Mouse (Mus musculus): ENCODE data around the gene Rps8. TPM values are rescaled to one million over a fixed set of nuclear protein-coding genes. Genes with fewer than 3 reads are reported as not detected.

The Rps8 gene
- polyA plus RNA-seq (2012; rRNA removed): 205 and 258 TPM in 2 replicates

DNA sequence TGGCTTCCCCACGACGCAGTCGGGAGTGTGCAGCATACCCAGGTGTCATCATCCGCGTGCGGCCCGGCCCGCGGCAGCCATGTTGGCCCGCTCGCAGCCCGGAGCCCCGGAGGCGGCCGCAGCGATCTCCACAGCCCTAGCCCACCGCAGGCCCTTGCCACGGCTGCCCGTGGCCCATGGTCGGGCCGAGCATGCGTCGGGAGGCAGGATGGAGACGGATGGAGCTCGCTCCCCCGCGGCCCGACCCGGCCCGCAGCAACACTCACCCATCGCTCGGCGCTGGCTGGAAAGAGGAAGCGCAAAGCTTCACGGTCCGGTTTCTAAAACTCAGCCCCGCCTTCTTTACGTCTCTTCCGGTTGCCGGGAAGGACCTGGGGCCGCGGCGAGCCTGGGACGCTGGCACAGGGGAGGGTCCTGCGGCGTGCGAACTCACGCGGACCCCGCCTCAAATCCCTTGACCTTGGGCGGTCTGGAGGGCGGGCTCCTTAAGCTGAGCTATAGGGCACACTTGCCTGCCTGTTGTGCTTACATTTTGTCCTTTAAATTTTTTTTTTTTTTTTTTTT, at the start of gene Rps8:
Gene Rps8, minus strand, starts transcription at position 452 of the 564 bp plus-strand sequence.
- Histone ChIP-seq H3K27ac (ENCODE audit: insufficient read depth, low read depth, low read length) (peak within 1 kb of the TSS; percentile 55), H3K4me1 (ENCODE audit: control insufficient read depth, insufficient read depth, insufficient read length, low read length) (no peaks in the 10 kb centered on the region)

DNA sequence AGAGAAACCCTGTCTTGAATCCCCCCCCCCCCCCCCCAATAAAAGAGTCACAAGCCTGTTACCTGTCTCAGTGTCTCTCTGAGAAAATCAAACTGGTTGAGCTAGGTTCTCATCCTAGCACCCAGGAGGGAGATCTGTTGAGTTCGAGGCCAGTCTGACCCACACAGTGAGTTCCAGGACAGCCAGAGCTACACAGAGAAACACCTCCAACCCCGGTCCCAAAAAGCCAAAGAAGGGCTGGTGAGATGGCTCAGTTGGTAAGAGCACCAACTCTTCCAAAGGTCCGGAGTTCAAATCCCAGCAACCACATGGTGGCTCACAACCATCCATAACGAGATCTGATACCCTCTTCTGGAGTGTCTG, 46.9 kb upstream of the Rps8 start:
- H3K36me3 ChIP-seq (ENCODE audit: control insufficient read depth, insufficient read depth, low read length): no peaks in the 10 kb centered on the region
- TF ChIP-seq POLR2A (IDR thresholded peaks at IDR 0.05; ENCODE audit: low read depth, low read length): no peak
- no peak for TF ChIP-seq CTCF (IDR thresholded peaks at IDR 0.05; ENCODE audit: extremely low read depth, insufficient read length, insufficient replicate concordance, low read depth, low read length)
- WGBS: 53% methylated on average over 4 of the region's 4 CpGs
- no peaks in the 10 kb centered on the region for H3K4me1 ChIP-seq (ENCODE audit: control insufficient read depth, insufficient read depth, insufficient read length, low read length)
- H3K27ac ChIP-seq (ENCODE audit: insufficient read depth, low read depth, low read length): no peak overlapping the region
- H3K4me3 ChIP-seq (ENCODE audit: low read depth, low read length): no peak overlapping the region
- H3K27me3 ChIP-seq (ENCODE audit: control insufficient read depth, insufficient read depth, low read length): no peaks in the 10 kb centered on the region

More for the DNA sequence above, at the start of gene Rps8:
- TF ChIP-seq POLR2A (IDR thresholded peaks at IDR 0.05; ENCODE audit: low read depth, low read length) (peak; percentile 90), CTCF (IDR thresholded peaks at IDR 0.05; ENCODE audit: extremely low read depth, insufficient read length, insufficient replicate concordance, low read depth, low read length) (no peak)
- peaks cover 36% of the 10 kb centered on the region for H3K36me3 ChIP-seq (ENCODE audit: control insufficient read depth, insufficient read depth, low read length)
- peak within 1 kb of the TSS; percentile 77 for H3K4me3 ChIP-seq (ENCODE audit: low read depth, low read length)
- no peaks in the 10 kb centered on the region for H3K27me3 ChIP-seq (ENCODE audit: control insufficient read depth, insufficient read depth, low read length)
- WGBS: under 1% methylated on average over 52 of the region's 52 CpGs

DNA sequence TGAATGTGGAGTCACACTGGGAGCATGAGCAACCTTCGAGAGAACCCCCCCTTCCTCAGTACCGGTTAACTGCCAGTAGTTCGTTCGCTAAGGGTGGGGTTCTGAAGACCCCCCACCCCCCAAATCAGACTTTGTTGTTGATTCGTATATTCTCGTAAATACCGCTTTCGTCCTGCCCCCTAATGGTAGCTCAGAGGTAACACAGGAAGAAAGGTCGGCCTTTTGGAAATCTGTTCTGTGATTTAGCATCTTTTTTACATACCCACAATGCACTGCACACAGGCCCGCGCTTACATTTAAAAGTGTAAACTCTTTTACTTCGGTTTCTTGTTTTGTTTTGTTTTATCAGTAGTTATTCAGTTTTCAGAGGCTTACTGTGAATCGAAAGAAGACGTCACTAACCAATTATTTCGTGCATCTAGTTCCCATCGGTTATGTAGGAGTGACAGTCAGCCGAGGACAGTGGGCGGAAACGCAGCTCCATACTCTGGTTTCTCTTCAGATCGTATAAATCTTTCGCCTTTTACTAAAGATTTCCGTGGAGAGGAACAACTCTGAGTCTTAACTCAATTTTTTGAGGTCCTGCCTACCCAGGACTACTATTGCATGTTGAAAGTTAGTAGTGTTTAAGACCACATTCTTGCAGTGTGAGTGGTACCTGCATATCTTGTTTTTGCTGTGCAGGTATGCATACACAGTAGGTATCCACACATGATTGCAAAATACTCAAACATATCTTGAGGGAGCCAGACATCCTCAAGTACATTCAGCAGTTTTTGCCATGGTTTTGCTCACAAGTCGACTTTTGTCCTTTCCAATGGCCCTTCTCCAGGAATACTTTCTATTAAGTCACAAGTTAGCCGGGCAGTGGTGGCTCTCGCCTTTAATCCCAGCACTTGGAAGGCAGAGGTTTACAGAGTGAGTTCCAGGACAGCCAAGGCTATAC, 46.3 kb upstream of the Rps8 start:
- no peak overlapping the region; the same call in 1 of the 2 replicates for H3K27ac ChIP-seq (ENCODE audit: insufficient read depth, low read depth, low read length)
- no peaks in the 10 kb centered on the region for H3K36me3 ChIP-seq (ENCODE audit: control insufficient read depth, insufficient read depth, low read length)
- no peaks in the 10 kb centered on the region for H3K27me3 ChIP-seq (ENCODE audit: control insufficient read depth, insufficient read depth, low read length)
- H3K4me1 ChIP-seq (ENCODE audit: control insufficient read depth, insufficient read depth, insufficient read length, low read length): no peaks in the 10 kb centered on the region
- WGBS: 1% methylated on average over 25 of the region's 25 CpGs
- TF ChIP-seq CTCF (IDR thresholded peaks at IDR 0.05; ENCODE audit: extremely low read depth, insufficient read length, insufficient replicate concordance, low read depth, low read length): peak; percentile 62; the same call in 1 of the 2 replicates
- no peak for TF ChIP-seq POLR2A (IDR thresholded peaks at IDR 0.05; ENCODE audit: low read depth, low read length)
- peak overlapping the region; percentile 36 for H3K4me3 ChIP-seq (ENCODE audit: low read depth, low read length)

DNA sequence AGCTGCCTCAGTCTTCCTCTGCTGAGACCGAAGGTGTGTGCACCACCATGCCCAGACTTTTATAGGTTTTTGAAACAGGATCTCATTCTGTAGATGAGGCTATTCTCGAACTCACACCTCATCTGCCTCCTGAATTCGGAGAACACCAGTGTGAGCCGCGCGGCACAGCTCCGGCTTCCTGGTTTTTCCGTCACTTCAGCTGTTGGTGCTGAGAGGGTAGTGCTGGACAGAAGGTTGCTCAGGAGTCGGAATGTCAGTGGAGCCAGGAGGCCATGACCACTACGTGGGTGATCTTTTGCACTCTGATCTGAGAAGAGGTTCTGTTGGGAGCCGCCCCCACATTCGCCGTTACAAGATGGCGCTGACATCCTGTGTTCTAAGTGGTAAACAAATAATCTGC, 35.8 kb upstream of the Rps8 start:
- no peaks in the 10 kb centered on the region for H3K36me3 ChIP-seq (ENCODE audit: control insufficient read depth, insufficient read depth, low read length)
- 0 out of 2 replicates have a peak, but pooled peaks cover 2% of the 10 kb centered on the region for H3K4me1 ChIP-seq (ENCODE audit: control insufficient read depth, insufficient read depth, insufficient read length, low read length)
- H3K27me3 ChIP-seq (ENCODE audit: control insufficient read depth, insufficient read depth, low read length): no peaks in the 10 kb centered on the region
- TF ChIP-seq POLR2A (IDR thresholded peaks at IDR 0.05; ENCODE audit: low read depth, low read length) (no peak), CTCF (IDR thresholded peaks at IDR 0.05; ENCODE audit: extremely low read depth, insufficient read length, insufficient replicate concordance, low read depth, low read length) (no peak)
- WGBS: 93% methylated on average over 14 of the region's 14 CpGs
- no peak overlapping the region for H3K27ac ChIP-seq (ENCODE audit: insufficient read depth, low read depth, low read length)
- H3K4me3 ChIP-seq (ENCODE audit: low read depth, low read length): no peak overlapping the region

DNA sequence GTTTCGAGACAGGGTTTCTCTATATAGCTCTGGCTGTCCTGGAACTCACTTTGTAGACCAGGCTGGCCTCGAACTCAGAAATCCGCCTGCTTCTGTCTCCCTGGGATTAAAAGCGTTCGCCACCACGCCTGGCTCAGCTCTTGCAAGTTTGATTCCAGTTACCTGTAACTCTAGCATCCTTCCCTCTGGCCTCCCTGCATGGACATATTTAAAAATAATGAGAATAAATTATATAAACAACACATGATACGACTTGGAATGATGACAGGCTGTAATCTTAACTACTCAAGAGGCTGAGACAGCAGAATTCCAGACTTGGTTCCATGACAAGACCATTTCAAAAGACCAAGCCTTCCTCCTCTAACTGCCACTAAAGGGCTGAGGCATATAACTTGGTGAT, 34.6 kb upstream of the Rps8 start:
- no peaks in the 10 kb centered on the region for H3K27me3 ChIP-seq (ENCODE audit: control insufficient read depth, insufficient read depth, low read length)
- H3K27ac ChIP-seq (ENCODE audit: insufficient read depth, low read depth, low read length): peak overlapping the region; percentile 50; the same call in 1 of the 2 replicates
- H3K4me3 ChIP-seq (ENCODE audit: low read depth, low read length): no peak overlapping the region
- H3K36me3 ChIP-seq (ENCODE audit: control insufficient read depth, insufficient read depth, low read length): no peaks in the 10 kb centered on the region
- WGBS: 71% methylated on average over 7 of the region's 7 CpGs
- 0 out of 2 replicates have a peak, but pooled peaks cover 2% of the 10 kb centered on the region for H3K4me1 ChIP-seq (ENCODE audit: control insufficient read depth, insufficient read depth, insufficient read length, low read length)
- TF ChIP-seq POLR2A (IDR thresholded peaks at IDR 0.05; ENCODE audit: low read depth, low read length): no peak

DNA sequence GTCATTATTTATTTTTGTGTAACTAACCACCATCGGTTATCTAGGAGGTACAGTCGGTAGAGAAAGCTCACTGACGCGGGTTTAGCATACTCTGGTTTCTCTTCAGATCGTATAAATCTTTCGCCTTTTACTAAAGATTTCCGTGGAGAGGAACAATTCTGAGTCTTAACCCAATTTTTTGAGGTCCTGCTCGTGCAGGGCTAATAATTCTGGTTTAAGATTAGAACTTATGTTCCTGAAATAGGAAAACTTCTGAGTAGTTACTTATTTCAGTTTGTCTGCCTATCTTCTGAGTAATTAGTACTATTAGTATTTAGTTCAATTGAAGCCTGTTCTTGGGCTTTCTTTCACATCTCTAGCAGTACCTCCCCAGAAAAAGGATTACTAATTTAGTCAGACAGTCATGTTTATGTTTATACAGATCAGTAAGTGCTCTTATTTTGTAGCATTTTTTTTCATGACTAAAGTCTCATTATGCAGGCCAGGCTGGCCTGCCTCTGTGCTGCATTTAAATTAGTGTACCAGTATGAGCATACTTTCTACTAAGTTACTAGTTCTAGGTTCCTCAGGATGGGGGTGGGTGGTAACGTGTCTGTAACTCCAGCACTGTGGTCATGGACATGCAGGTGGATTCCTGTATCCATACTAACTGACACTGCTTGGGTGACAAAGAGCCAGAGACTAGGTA, 34.0 kb upstream of the Rps8 start:
- Histone ChIP-seq H3K27me3 (ENCODE audit: control insufficient read depth, insufficient read depth, low read length) (no peaks in the 10 kb centered on the region), H3K27ac (ENCODE audit: insufficient read depth, low read depth, low read length) (peak overlapping the region; percentile 50; the same call in 1 of the 2 replicates), H3K36me3 (ENCODE audit: control insufficient read depth, insufficient read depth, low read length) (no peaks in the 10 kb centered on the region), H3K4me1 (ENCODE audit: control insufficient read depth, insufficient read depth, insufficient read length, low read length) (0 out of 2 replicates have a peak, but pooled peaks cover 2% of the 10 kb centered on the region), H3K4me3 (ENCODE audit: low read depth, low read length) (no peak overlapping the region)
- 1% methylated on average over 9 of the region's 9 CpGs for WGBS
- TF ChIP-seq POLR2A (IDR thresholded peaks at IDR 0.05; ENCODE audit: low read depth, low read length) (no peak), CTCF (IDR thresholded peaks at IDR 0.05; ENCODE audit: extremely low read depth, insufficient read length, insufficient replicate concordance, low read depth, low read length) (no peak)
